Mouse (Mus musculus): Measurements from ENCODE around the gene Scn3a. TPM values are rescaled to one million over a fixed set of nuclear protein-coding genes. Genes with fewer than 3 reads are reported as not detected.

The Scn3a gene
- polyA plus RNA-seq, 1 experiment from 2014 or later, result 5.4 TPM

DNA sequence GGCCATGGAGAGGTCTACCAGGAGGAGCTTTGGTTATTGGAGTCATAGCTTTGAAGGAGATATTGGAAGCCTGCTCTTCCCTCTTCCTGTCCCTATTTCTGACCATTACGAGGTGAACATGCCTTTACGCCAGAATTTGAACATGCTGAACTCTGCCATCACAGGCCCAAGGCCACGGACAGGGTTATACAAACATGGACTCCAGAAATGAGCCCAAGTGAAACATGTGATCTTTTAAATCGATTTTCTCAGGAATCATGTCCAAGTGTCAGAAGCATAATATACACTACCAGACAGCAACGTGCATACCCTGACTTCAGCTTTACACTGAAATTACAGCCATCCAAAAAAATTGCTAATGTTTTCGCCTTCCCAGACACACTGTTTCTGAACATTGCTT, 18.8 kb downstream of the Scn3a start:
- H3K4me1 ChIP-seq, result peaks cover 13% of the 10 kb centered on the region
- H3K4me3 ChIP-seq, result no peak overlapping the region
- no peaks in the 10 kb centered on the region for H3K27me3 ChIP-seq (ENCODE audit: poor library complexity, severe bottlenecking)
- no peak for DNase-seq (ENCODE audit: extremely low spot score, low spot score)
- no peaks in the 10 kb centered on the region for H3K9me3 ChIP-seq
- H3K27ac ChIP-seq, result no peak overlapping the region
- no peaks in the 10 kb centered on the region for H3K36me3 ChIP-seq (replicated peaks)
- WGBS, result 87% methylated on average over 6 of the region's 6 CpGs

DNA sequence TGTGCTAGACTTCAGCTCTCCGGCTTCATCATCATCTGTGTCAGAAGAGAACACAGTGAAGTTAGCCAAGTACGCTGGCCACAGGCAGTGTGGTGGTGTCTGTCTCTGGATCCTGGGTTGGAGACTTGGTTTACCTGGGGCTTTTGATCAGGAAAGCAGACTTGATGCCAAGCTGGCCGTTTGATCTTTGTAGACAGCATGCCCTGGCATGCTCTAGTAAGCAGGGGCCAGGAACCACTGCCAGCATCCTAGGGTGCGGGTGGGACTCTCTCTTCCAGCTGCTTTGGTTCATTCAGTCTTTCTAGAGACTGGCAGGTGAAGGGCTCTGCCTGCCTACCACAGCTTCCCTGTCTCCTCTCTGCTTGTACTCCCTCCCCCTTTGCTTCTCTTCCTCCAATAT, 20.1 kb downstream of the Scn3a start:
- Histone ChIP-seq H3K36me3 (replicated peaks) (no peaks in the 10 kb centered on the region), H3K27ac (no peak overlapping the region), H3K27me3 (ENCODE audit: poor library complexity, severe bottlenecking) (no peaks in the 10 kb centered on the region), H3K4me3 (no peak overlapping the region), H3K9me3 (no peaks in the 10 kb centered on the region), H3K4me1 (peaks cover 8% of the 10 kb centered on the region)
- WGBS, result 83% methylated on average over 4 of the region's 4 CpGs
- no peak for DNase-seq (ENCODE audit: extremely low spot score, low spot score)

DNA sequence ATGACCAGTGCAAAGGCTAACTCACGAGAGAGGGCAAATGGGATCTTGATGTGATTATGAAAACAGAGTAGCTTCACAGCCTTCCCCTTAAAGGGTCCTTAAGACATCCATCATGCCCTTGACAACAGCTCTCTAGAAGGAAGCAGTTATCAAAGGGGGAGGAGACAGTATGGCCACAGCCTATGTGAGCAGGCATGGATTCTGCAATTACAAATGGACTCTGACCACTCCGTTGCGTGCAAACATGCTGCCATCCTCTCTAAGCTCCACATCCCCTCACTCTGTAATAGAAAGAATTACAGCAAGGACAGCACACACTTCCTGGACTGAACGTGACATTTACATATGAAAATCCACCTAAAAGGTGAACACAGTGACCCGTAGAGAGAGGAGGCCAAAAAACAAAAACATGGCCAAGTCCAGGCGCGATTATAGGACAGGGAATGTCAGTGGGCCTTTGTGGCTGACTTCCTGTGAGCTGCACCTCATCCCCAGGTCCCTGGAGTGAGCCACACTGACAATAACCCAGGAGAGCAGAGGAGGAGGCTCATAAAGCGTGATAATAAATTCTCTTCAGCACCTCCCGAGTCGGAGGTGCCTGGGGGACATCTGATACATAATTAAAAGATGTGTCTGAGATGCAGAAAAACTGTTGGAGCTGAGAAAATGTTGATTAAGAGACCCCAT, 24.4 kb downstream of the Scn3a start:
- no peak for DNase-seq (ENCODE audit: extremely low spot score, low spot score)
- 83% methylated on average over 10 of the region's 10 CpGs for WGBS
- H3K4me3 ChIP-seq, result no peak overlapping the region
- no peaks in the 10 kb centered on the region for H3K4me1 ChIP-seq
- no peak overlapping the region for H3K27ac ChIP-seq
- H3K36me3 ChIP-seq (replicated peaks), result no peaks in the 10 kb centered on the region
- H3K27me3 ChIP-seq (ENCODE audit: poor library complexity, severe bottlenecking), result no peaks in the 10 kb centered on the region
- no peaks in the 10 kb centered on the region for H3K9me3 ChIP-seq

DNA sequence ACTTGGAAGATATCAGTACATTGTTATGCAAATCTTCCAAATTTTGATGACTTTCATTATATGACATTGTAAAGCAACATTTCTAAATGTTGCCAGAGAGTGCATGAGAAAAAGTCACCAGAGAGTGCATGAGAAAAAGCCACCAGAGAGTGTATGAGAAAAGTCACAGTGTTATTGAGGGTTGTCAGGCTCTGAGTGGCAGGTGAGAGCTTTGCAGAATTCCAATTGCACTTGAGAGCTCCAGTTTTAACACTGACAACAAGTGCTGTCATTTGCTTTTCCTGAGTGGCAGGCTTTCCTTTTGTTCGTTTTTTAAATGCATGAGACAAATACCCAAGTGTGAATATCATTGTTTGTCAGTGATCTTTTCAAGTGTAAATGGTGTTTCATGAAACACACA, 25.6 kb downstream of the Scn3a start:
- H3K27ac ChIP-seq, result no peak overlapping the region
- 72% methylated on average over 1 of the region's 1 CpGs for WGBS
- no peaks in the 10 kb centered on the region for H3K4me1 ChIP-seq
- no peaks in the 10 kb centered on the region for H3K27me3 ChIP-seq (ENCODE audit: poor library complexity, severe bottlenecking)
- H3K4me3 ChIP-seq, result no peak overlapping the region
- DNase-seq (ENCODE audit: extremely low spot score, low spot score), result no peak
- H3K9me3 ChIP-seq, result no peaks in the 10 kb centered on the region
- H3K36me3 ChIP-seq (replicated peaks), result no peaks in the 10 kb centered on the region

DNA sequence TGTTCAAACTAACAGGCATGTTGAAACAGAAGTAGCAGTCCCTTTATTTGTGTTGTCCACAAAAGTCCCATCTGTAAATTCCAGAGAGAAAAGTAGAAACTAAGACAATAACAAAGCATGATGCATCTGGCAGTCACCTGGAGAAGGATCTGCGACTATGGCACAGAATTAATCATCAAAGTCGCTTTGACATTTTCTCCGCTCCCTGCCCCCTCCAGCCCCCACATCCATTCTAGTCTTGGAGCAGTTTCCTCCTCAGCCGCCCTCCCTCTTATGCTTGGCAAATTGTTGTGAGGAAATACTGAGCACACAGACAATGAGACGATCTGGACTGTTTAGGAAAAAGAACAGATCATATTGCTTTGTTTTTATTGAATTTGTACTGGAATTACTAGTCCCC, 29.0 kb downstream of the Scn3a start:
- WGBS, result 76% methylated on average over 5 of the region's 5 CpGs
- Histone ChIP-seq H3K9me3 (no peaks in the 10 kb centered on the region), H3K4me3 (no peak overlapping the region), H3K4me1 (no peaks in the 10 kb centered on the region), H3K36me3 (replicated peaks) (no peaks in the 10 kb centered on the region), H3K27me3 (ENCODE audit: poor library complexity, severe bottlenecking) (no peaks in the 10 kb centered on the region), H3K27ac (no peak overlapping the region)
- no peak for DNase-seq (ENCODE audit: extremely low spot score, low spot score)

DNA sequence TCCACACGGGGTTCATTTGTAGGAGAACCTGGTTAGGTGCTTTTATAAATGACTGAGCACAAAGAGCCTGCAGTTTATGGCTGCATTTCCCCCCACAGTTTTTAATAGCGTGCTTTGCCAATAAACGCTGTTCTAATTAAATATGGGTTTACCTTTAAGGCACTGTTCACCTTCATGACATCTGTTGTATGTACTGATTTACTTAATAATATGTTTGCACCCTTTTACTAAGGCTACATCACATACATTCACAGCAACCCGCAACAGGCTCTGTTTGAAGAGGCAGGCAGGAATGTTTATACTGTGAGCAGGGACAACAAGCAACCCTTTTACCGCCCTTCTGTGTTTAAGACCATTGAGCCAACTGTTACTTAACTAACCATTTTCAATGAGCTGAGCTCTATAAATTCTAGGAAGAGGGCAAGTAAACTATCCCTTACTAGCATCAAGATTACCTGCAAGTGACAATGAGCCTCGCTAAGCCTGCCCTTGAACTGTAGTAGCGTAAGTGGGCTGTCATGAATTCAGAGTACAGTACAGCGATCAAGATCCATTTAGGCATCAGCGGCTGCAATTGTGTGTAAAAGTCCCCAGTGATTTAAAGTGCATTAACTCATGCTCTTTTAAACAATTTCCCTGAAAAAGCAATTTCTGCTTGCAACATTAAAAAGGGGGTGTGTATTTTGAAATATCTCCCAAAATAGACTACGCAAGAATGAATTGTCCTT, 35.1 kb downstream of the Scn3a start:
- no peaks in the 10 kb centered on the region for H3K36me3 ChIP-seq (replicated peaks)
- H3K4me3 ChIP-seq, result no peak overlapping the region
- no peak for DNase-seq (ENCODE audit: extremely low spot score, low spot score)
- 89% methylated on average over 10 of the region's 10 CpGs for WGBS
- H3K9me3 ChIP-seq, result no peaks in the 10 kb centered on the region
- H3K27me3 ChIP-seq (ENCODE audit: poor library complexity, severe bottlenecking), result no peaks in the 10 kb centered on the region
- no peak overlapping the region for H3K27ac ChIP-seq
- H3K4me1 ChIP-seq, result no peaks in the 10 kb centered on the region

DNA sequence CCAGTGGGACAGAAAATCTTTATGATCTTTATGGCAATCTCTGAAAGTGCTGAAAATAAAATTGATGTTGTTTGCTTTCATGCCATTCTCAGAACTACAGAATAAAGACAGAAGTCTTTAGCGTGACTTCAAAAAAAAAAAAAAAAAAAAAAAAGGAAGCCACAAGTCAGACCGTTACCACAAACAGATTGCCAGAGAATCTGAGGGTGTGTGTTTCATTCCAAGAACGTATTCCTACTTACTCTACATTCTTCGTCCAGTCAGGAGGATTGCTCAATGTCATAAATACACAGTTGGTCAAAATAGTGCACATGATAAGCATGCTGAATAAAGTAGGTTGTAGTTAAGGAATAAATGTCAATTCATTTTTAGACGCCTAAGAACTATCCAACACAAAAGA, 38.3 kb downstream of the Scn3a start:
- Histone ChIP-seq H3K27me3 (ENCODE audit: poor library complexity, severe bottlenecking) (no peaks in the 10 kb centered on the region), H3K4me1 (no peaks in the 10 kb centered on the region), H3K4me3 (no peak overlapping the region), H3K9me3 (no peaks in the 10 kb centered on the region), H3K36me3 (replicated peaks) (no peaks in the 10 kb centered on the region), H3K27ac (no peak overlapping the region)
- no peak for DNase-seq (ENCODE audit: extremely low spot score, low spot score)
- WGBS, result 84% methylated on average over 5 of the region's 5 CpGs

DNA sequence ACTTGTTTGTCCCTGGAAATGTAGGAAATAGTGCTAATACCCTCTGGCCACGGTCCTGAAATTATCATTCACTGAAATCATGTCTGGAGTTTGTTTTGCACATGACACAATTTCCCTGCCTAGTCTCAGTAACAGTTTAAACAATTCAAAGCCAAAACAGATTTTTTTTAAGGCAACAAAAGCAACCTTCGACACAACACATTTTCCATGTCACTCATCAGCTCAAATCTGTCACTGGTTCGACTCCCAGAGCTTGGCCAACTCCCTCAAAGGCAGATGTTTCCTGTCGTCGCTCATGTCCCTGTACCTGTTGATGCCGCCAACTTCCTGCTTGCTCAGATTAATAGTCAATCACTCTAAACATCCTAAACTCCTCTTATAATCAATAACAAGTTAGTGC, 50.7 kb downstream of the Scn3a start:
- Histone ChIP-seq H3K9me3 (no peaks in the 10 kb centered on the region), H3K36me3 (replicated peaks) (no peaks in the 10 kb centered on the region), H3K27me3 (ENCODE audit: poor library complexity, severe bottlenecking) (no peaks in the 10 kb centered on the region), H3K4me3 (no peak overlapping the region), H3K4me1 (no peaks in the 10 kb centered on the region), H3K27ac (no peak overlapping the region)
- DNase-seq (ENCODE audit: extremely low spot score, low spot score), result no peak
- 88% methylated on average over 6 of the region's 6 CpGs for WGBS

DNA sequence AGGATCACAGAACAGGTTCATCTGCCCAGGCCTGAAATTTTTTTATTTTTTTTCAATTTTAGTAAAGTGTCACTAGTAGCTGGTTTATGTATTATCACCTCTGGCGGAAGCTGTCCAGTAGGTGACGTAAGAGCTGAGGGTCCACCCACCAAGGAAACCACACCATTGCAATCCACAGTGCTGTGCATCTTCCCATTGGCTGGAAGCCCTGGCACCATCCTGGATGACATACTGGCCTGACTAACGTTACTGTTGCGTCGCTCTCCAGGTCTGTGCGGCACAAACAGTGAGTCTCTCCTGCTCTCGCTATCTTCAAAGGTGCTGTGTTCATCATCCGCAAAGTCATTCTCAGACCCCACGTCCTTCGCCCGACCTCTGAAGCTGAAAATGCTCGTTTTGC, 59.2 kb downstream of the Scn3a start:
- Histone ChIP-seq H3K4me1 (no peaks in the 10 kb centered on the region), H3K36me3 (replicated peaks) (no peaks in the 10 kb centered on the region), H3K27me3 (ENCODE audit: poor library complexity, severe bottlenecking) (no peaks in the 10 kb centered on the region), H3K27ac (no peak overlapping the region), H3K9me3 (no peaks in the 10 kb centered on the region), H3K4me3 (no peak overlapping the region)
- no peak for DNase-seq (ENCODE audit: extremely low spot score, low spot score)
- 86% methylated on average over 12 of the region's 12 CpGs for WGBS

DNA sequence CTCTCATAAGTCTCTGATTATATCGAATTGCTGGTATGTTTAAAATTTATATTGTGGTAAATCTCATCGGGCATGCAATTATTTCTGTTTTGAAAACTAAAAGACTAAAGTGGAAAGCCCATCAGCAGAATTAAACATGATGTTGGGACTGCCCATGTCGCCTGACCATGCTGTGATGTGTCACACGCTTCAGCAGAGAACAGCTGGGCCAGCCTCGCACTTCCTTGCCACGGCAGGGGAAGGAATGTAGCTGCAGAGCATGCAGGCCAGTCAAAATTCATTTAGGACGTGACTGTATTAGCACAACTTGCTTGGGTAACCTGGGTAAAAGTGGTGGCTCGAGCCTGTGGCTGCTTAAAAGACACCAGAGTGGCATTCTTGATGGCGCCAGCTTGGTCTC, 77.0 kb downstream of the Scn3a start:
- Histone ChIP-seq H3K36me3 (replicated peaks) (no peaks in the 10 kb centered on the region), H3K4me1 (no peaks in the 10 kb centered on the region), H3K4me3 (no peak overlapping the region), H3K9me3 (no peaks in the 10 kb centered on the region), H3K27me3 (ENCODE audit: poor library complexity, severe bottlenecking) (no peaks in the 10 kb centered on the region), H3K27ac (no peak overlapping the region)
- no peak for DNase-seq (ENCODE audit: extremely low spot score, low spot score)
- WGBS, result 88% methylated on average over 9 of the region's 9 CpGs

DNA sequence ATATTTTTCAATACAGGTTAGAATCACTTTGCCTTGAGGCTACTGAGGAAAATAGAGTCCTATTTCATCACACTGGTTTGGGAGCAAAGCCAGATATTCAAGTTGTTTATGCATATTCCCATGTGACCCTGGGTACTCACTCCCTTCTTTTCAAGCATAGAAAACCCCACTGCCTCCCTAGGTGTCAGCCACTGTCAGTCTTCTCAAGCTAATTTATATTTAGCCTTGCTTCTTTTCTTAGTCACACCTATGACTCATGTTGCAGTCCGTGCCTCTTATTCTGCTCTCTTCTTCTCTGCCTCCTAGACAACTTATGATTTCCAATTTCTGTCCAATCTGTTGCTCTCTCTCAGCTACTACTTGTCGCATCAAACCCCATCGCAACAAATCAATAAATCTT, 84.0 kb downstream of the Scn3a start:
- Histone ChIP-seq H3K4me3 (no peak overlapping the region), H3K4me1 (no peaks in the 10 kb centered on the region), H3K27ac (no peak overlapping the region), H3K27me3 (ENCODE audit: poor library complexity, severe bottlenecking) (no peaks in the 10 kb centered on the region), H3K9me3 (no peaks in the 10 kb centered on the region), H3K36me3 (replicated peaks) (no peaks in the 10 kb centered on the region)
- WGBS, result 92% methylated on average over 3 of the region's 3 CpGs
- no peak for DNase-seq (ENCODE audit: extremely low spot score, low spot score)

DNA sequence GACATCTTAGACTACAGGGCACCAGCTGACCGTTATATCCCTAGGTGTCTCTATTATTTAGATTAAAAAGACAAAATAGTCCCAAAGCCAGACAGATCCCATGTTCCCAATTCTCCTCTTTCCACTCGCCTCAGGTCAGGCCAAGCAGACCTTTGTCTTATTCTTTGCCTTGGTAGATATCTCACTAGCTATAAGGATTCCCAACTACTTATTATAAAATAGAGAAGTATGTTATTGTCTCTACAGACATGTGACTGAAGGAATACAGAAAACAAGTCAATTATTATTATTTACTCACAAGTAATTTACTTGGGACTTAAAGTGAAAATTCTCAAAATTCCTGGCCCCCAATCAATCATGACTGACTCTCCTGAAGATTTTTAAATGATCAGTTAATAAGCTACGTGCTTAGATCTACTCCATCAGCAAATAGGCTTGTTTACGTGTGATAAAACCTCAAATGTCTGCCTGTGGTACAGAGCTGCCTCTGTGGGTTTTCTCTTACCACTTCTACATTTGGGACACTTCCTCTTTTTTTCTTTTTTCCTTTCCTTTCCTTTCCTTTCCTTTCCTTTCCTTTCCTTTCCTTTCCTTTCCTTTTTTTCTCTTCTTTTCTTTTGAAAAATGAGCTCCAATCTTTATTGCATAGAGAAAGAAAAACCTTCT, 86.3 kb downstream of the Scn3a start:
- no peaks in the 10 kb centered on the region for H3K9me3 ChIP-seq
- WGBS, result 91% methylated on average over 4 of the region's 4 CpGs

DNA sequence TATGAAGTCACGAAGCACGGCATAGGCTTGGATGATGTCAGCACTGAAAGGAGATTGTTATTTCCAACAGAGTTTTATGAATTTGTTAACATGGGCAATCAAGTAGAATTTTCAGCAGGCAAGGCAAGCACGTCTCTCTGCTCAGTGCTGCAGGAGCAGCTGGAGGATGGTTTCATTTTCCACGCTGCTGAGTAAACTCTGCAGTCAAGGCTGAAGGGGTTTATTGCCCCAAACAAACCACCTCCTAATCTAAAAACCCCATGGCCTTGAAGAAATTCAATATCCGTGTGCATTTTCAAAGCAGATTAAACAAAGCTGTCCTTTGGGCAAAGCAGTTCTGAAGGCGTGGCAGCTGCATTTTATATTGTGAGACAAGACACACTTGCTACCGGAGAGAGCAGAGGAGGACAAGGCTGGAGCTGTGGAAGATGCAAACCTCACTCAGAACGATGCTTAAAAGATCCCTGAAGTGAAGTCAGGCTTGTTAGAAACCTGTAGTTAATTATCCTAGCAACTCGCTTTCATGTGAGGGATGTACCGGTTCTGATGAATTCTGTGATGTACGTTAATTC, 96.0 kb downstream of the Scn3a start:
- Histone ChIP-seq H3K36me3 (replicated peaks) (no peaks in the 10 kb centered on the region), H3K27ac (no peak overlapping the region), H3K27me3 (ENCODE audit: poor library complexity, severe bottlenecking) (no peaks in the 10 kb centered on the region), H3K9me3 (no peaks in the 10 kb centered on the region), H3K4me1 (peaks cover 7% of the 10 kb centered on the region), H3K4me3 (no peak overlapping the region)
- no peak for DNase-seq (ENCODE audit: extremely low spot score, low spot score)
- 74% methylated on average over 11 of the region's 11 CpGs for WGBS

More for the DNA sequence above, 86.3 kb downstream of the Scn3a start:
- Histone ChIP-seq H3K4me1 (no peaks in the 10 kb centered on the region), H3K27ac (no peak overlapping the region), H3K27me3 (ENCODE audit: poor library complexity, severe bottlenecking) (no peaks in the 10 kb centered on the region), H3K36me3 (replicated peaks) (no peaks in the 10 kb centered on the region), H3K4me3 (no peak overlapping the region)
- no peak for DNase-seq (ENCODE audit: extremely low spot score, low spot score)
